Mouse (Mus musculus) liver, embryonic 13.5 days (tissue): Measurements from ENCODE around the gene Smim14. TPM values are rescaled to one million over a fixed set of nuclear protein-coding genes. Genes with fewer than 3 reads are reported as not detected.
A peak's percentile ranks its signal among the peaks of the same experiment; 100 is the strongest.

Source experiments
- ATAC-seq: fragments of 200-750 bp; cut with Nextera tagmentation; 2 replicates; pipeline ENCODE4 v1.8.0; 2017; ENCODE audit warnings: low read depth, mild to moderate bottlenecking, moderate number of reproducible peaks, moderate library complexity
- DNase-seq: peaks from one replicate; pipeline ENCODE4 v3.0.0; 2022
- H3K27ac ChIP-seq: fragments of 300-500 bp; sonication (generic); 2 replicates; pipeline ENCODE4 v1.5.1; 2015; ENCODE audit warnings: moderate library complexity, mild to moderate bottlenecking, inconsistent platforms
- H3K27me3 ChIP-seq: fragments of 300-500 bp; sonication (generic); 2 replicates; pipeline ENCODE4 v1.6.1; 2015; ENCODE audit warnings: mild to moderate bottlenecking, inconsistent platforms
- H3K36me3 ChIP-seq: fragments of 300-500 bp; sonication (generic); 2 replicates; pipeline ENCODE4 v1.6.1; 2015; ENCODE audit warnings: mild to moderate bottlenecking, inconsistent platforms
- H3K4me1 ChIP-seq: fragments of 300-500 bp; sonication (generic); replicated peaks from 2 replicates; pipeline ENCODE4 v1.6.1; 2015; ENCODE audit warnings: inconsistent platforms
- H3K4me2 ChIP-seq: fragments of 300-500 bp; sonication (generic); 2 replicates; pipeline ENCODE4 v1.6.1; 2015; ENCODE audit warnings: inconsistent platforms, mild to moderate bottlenecking, moderate library complexity
- H3K4me3 ChIP-seq: fragments of 300-500 bp; sonication (generic); replicated peaks from 2 replicates; pipeline ENCODE4 v1.5.1; 2015; ENCODE audit warnings: mild to moderate bottlenecking, inconsistent platforms
- H3K9ac ChIP-seq: fragments of 300-500 bp; sonication (generic); 2 replicates; pipeline ENCODE4 v1.6.1; 2015; ENCODE audit warnings: mild to moderate bottlenecking, inconsistent platforms
- H3K9me3 ChIP-seq: fragments of 300-500 bp; sonication (generic); replicated peaks from 2 replicates; pipeline ENCODE4 v1.6.1; 2016; ENCODE audit warnings: inconsistent platforms
- WGBS: fragments of 180-500 bp; shearing (Covaris S2); methylation state at CpG from one replicate; pipeline ENCODE4 v1.1.7; 2015; ENCODE audit not compliant: insufficient replicate concordance; 5-methylcytosine and 5-hydroxymethylcytosine counted together
- polyA plus RNA-seq: library from polyadenylated mRNA; unstranded; fragments of >200 nt; fragmentation: Nextera tagmentation; extraction: Ambion mirVana; gene quantifications from 2 replicates; pipeline ENCODE4 v1.2.1, GENCODE M21; 2015

Smim14 gene
- polyA plus RNA-seq, 1 experiment from 2014 or later, result 34.9 TPM

GRCm38 (mm10) chr5:65514635-65515278 lies 22.2 kb downstream of the Smim14 start:
- Histone ChIP-seq H3K36me3 (no peaks in the 10 kb centered on the region), H3K4me2 (no peak overlapping the region), H3K9me3 (no peaks in the 10 kb centered on the region), H3K9ac (no peak overlapping the region), H3K27me3 (no peaks in the 10 kb centered on the region), H3K4me1 (no peaks in the 10 kb centered on the region), H3K4me3 (no peak overlapping the region), H3K27ac (no peak overlapping the region)
- 8% methylated on average over 5 of the region's 5 CpGs for WGBS
- no peak for DNase-seq
- ATAC-seq, result no peak

GRCm38 (mm10) chr5:65513506-65513905 lies 23.5 kb downstream of the Smim14 start:
- Histone ChIP-seq H3K9me3 (no peaks in the 10 kb centered on the region), H3K9ac (no peak overlapping the region), H3K36me3 (no peaks in the 10 kb centered on the region), H3K4me1 (no peaks in the 10 kb centered on the region), H3K4me3 (no peak overlapping the region), H3K27ac (no peak overlapping the region), H3K27me3 (no peaks in the 10 kb centered on the region), H3K4me2 (no peak overlapping the region)
- 67% methylated on average over 3 of the region's 3 CpGs for WGBS
- DNase-seq (no peak), ATAC-seq (no peak)

DNA sequence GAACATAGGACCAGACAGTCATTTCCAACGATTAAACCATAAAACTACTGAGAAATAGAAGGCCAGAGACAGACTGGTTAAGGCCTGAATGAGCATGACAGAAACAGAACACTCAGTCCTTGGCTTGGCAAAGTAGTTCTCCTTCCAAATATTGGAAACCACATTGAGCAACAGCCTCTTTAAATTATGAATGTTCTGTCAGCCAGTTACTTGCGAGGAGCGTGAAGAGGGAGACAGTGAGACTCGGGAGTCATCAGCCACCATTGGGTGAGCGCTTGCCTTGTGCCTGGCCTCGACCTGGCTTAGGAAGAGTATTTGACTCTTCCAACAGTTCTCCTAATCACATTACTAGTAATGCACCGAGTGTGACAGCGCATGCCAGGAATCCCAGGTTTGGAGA lies 28.6 kb downstream of the Smim14 start:
- Histone ChIP-seq H3K4me2 (no peak overlapping the region), H3K9ac (no peak overlapping the region), H3K9me3 (no peaks in the 10 kb centered on the region), H3K4me3 (no peak overlapping the region), H3K27ac (no peak overlapping the region), H3K27me3 (no peaks in the 10 kb centered on the region), H3K36me3 (no peaks in the 10 kb centered on the region), H3K4me1 (no peaks in the 10 kb centered on the region)
- no peak for DNase-seq
- 65% methylated on average over 8 of the region's 8 CpGs for WGBS
- no peak for ATAC-seq

- H3K27ac ChIP-seq, result no peak overlapping the region
- no peaks in the 10 kb centered on the region for H3K27me3 ChIP-seq
- no peaks in the 10 kb centered on the region for H3K4me1 ChIP-seq
- no peak overlapping the region for H3K4me3 ChIP-seq
- 10% methylated on average over 8 of the region's 8 CpGs for WGBS
- H3K36me3 ChIP-seq, result no peaks in the 10 kb centered on the region
- peak overlapping the region; percentile 40 for H3K4me2 ChIP-seq
- ATAC-seq (no peak), DNase-seq (peak; percentile 10)
- H3K9me3 ChIP-seq, result no peaks in the 10 kb centered on the region
- no peak overlapping the region for H3K9ac ChIP-seq
These were observed 31.2 kb downstream of the Smim14 start for GRCm38 (mm10) chr5:65505786-65506185.

DNA sequence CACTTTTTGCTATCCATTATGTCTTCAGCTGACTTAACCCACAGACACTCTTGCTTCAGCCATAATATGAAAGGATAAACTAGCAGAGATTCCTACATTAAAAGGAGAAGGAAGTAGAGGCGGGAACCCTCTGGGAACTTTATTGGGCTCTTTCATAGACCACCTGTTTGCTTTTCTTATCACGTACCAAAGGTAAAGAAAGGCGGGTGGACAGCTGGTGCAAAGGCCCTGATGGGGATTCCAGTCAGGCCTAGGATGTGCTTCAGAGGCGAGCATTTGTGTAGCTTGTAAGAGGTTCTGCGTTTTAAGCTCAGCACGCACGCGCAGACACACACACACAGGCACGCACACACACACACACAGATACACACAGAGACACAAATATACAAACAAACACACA lies 35.6 kb downstream of the Smim14 start:
- Histone ChIP-seq H3K4me1 (no peaks in the 10 kb centered on the region), H3K36me3 (no peaks in the 10 kb centered on the region), H3K27ac (no peak overlapping the region), H3K4me3 (no peak overlapping the region), H3K4me2 (no peak overlapping the region), H3K9ac (no peak overlapping the region), H3K9me3 (no peaks in the 10 kb centered on the region), H3K27me3 (no peaks in the 10 kb centered on the region)
- 81% methylated on average over 9 of the region's 9 CpGs for WGBS
- DNase-seq (no peak), ATAC-seq (no peak)

- no peak overlapping the region for H3K27ac ChIP-seq
- DNase-seq, result no peak
- no peak overlapping the region for H3K4me2 ChIP-seq
- no peaks in the 10 kb centered on the region for H3K4me1 ChIP-seq
- H3K36me3 ChIP-seq, result no peaks in the 10 kb centered on the region
- H3K4me3 ChIP-seq, result no peak overlapping the region
- no peaks in the 10 kb centered on the region for H3K9me3 ChIP-seq
- ATAC-seq, result no peak
- H3K27me3 ChIP-seq, result no peaks in the 10 kb centered on the region
- WGBS, result 64% methylated on average over 7 of the region's 7 CpGs
- no peak overlapping the region for H3K9ac ChIP-seq
These were observed 36.8 kb downstream of the Smim14 start for GRCm38 (mm10) chr5:65500231-65500630.

DNA sequence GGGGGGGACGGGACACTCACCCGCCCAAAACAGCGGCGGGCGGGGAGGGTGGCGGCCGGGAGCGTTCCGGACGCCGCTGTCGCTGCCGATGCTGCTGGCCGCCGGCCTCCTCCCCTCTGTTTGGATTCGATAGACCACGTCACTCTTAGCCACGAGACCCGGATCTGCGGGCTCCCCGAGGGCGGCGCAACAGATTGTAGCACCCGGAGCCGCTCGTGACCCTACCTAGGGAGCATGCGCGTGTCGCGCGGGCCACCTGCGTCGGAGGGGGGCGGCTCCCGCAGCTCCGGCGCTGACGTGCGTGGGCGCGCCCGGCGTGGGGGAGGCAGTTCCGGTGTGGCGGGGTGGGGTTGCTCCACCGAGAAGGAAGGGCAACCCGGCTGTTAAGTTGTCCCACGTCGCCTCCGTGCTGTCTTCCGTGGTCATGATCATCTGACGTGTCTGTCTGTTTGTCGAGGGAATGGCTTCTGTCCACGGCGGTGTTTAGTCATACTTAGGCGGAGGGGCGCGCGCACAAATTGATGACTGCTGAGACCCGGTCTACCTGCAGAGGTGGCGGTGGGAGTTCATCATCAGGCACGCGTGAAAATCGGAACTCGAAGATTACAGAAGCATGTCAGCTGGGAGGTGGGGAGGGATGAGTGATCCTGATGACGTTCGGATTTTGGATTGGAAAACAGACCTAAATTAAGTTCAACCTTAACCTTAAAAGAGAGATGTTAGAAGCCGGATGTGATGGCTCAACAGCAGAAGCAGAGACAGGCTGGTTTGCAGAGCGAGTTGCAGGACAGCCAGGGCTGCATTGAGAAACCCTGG lies 44.1 kb downstream of the Smim14 start, which contains the start of gene Gm43552:
Gm43552 (minus strand) TSS at position 118 of the 816 bp plus-strand sequence.
- peak within 1 kb of the TSS; percentile 93 for H3K4me2 ChIP-seq
- H3K27ac ChIP-seq, result peak within 1 kb of the TSS; percentile 89
- under 1% methylated on average over 69 of the region's 69 CpGs for WGBS
- ATAC-seq, result peak; percentile 94
- peaks cover 24% of the 10 kb centered on the region for H3K4me1 ChIP-seq
- peak within 1 kb of the TSS; percentile 87 for H3K4me3 ChIP-seq
- H3K9me3 ChIP-seq, result no peaks in the 10 kb centered on the region
- peak; percentile 88 for DNase-seq
- H3K9ac ChIP-seq, result peak within 1 kb of the TSS; percentile 87
- H3K27me3 ChIP-seq, result peaks cover 8% of the 10 kb centered on the region
- H3K36me3 ChIP-seq, result no peaks in the 10 kb centered on the region

DNA sequence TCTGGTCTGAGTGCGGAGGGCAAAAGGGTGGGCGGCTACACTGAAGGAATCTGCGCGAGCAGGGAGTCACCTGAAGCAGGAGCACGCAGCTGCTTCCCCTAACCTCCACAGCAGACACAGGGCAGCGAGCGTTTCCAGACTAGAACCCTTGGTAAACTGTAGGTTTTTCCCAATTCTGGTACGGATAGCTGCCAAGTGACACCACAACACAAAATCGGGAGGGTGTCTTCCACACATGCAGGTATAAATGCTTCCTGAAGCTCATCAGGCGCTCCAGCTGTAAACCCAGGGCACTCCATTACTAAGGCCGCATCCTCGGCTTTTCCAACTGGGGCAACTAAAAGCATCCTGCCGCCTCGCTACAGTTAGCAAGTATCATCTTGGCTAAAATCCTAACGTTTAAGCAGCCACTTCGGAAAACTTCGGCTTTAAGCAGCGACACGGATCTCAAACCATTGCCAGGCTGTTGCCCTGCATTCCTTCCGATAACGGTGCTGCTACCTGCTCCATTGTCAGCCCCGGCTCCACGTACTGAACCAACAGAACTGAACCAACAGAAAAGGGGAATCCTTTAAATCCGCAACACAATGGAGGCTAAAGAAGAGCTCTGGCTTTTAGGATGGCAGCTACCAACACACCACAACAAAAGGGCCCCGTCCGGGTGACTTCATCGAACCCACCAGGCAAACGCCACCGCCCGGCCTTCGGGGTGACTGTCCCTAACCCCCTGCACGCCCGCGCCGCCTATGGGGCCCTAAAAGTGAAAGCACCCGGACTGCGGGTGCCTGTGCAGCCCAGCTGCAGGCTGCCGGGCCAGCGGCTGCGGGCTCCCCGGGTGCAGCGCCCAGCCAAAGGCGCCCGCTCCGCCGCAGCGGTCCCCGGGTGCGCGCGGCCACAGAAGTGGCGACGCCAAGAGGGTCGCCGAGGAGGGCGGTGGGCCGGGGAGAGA lies 44.9 kb downstream of the Smim14 start:
- H3K4me3 ChIP-seq, result peak overlapping the region; percentile 87
- H3K9ac ChIP-seq, result peak overlapping the region; percentile 87
- ATAC-seq (peak; percentile 85), DNase-seq (peak; percentile 68)
- H3K27ac ChIP-seq, result peak overlapping the region; percentile 89
- peaks cover 27% of the 10 kb centered on the region for H3K4me1 ChIP-seq
- no peaks in the 10 kb centered on the region for H3K9me3 ChIP-seq
- no peaks in the 10 kb centered on the region for H3K36me3 ChIP-seq
- H3K27me3 ChIP-seq, result peaks cover 8% of the 10 kb centered on the region
- H3K4me2 ChIP-seq, result peak overlapping the region; percentile 93
- 1% methylated on average over 57 of the region's 57 CpGs for WGBS

- Histone ChIP-seq H3K36me3 (no peaks in the 10 kb centered on the region), H3K9me3 (no peaks in the 10 kb centered on the region), H3K27ac (no peak overlapping the region), H3K4me1 (peaks cover 30% of the 10 kb centered on the region), H3K4me3 (no peak overlapping the region), H3K4me2 (no peak overlapping the region), H3K27me3 (peaks cover 8% of the 10 kb centered on the region), H3K9ac (no peak overlapping the region)
- ATAC-seq (no peak), DNase-seq (no peak)
- 63% methylated on average over 4 of the region's 4 CpGs for WGBS
These were observed 47.2 kb downstream of the Smim14 start for GRCm38 (mm10) chr5:65489830-65490229.

GRCm38 (mm10) chr5:65488725-65489124 lies 48.3 kb downstream of the Smim14 start:
- no peak for DNase-seq
- H3K4me2 ChIP-seq, result no peak overlapping the region
- 63% methylated on average over 7 of the region's 7 CpGs for WGBS
- H3K36me3 ChIP-seq, result no peaks in the 10 kb centered on the region
- H3K27ac ChIP-seq, result no peak overlapping the region
- H3K27me3 ChIP-seq, result peaks cover 8% of the 10 kb centered on the region
- ATAC-seq, result no peak
- peaks cover 36% of the 10 kb centered on the region for H3K4me1 ChIP-seq
- H3K4me3 ChIP-seq, result no peak overlapping the region
- no peaks in the 10 kb centered on the region for H3K9me3 ChIP-seq
- no peak overlapping the region for H3K9ac ChIP-seq

GRCm38 (mm10) chr5:65487381-65487780 lies 49.6 kb downstream of the Smim14 start:
- no peaks in the 10 kb centered on the region for H3K36me3 ChIP-seq
- H3K4me2 ChIP-seq, result no peak overlapping the region
- H3K9ac ChIP-seq, result no peak overlapping the region
- H3K4me3 ChIP-seq, result no peak overlapping the region
- peaks cover 8% of the 10 kb centered on the region for H3K27me3 ChIP-seq
- WGBS, result 65% methylated on average over 10 of the region's 10 CpGs
- H3K4me1 ChIP-seq, result peaks cover 29% of the 10 kb centered on the region
- no peak for DNase-seq
- H3K27ac ChIP-seq, result no peak overlapping the region
- no peak for ATAC-seq
- no peaks in the 10 kb centered on the region for H3K9me3 ChIP-seq
